Mouse (Mus musculus) ES-E14 (cell line): ENCODE data around the gene Ola1.

Experiments used
- HCFC1 ChIP-seq: IDR thresholded peaks from 2 replicates; pipeline ENCODE4 v1.6.1; 2012; ENCODE audit warnings: low read length, inconsistent platforms, borderline replicate concordance; ENCODE audit not compliant: insufficient read depth
- MAFK ChIP-seq: IDR thresholded peaks from 2 replicates; pipeline ENCODE4 v1.6.1; 2014; ENCODE audit warnings: mild to moderate bottlenecking, low read depth, low read length, inconsistent platforms; ENCODE audit not compliant: insufficient read depth
- ZNF384 ChIP-seq: IDR thresholded peaks from 2 replicates; pipeline ENCODE4 v1.6.1; 2012; ENCODE audit warnings: low read depth, low read length, inconsistent platforms

DNA sequence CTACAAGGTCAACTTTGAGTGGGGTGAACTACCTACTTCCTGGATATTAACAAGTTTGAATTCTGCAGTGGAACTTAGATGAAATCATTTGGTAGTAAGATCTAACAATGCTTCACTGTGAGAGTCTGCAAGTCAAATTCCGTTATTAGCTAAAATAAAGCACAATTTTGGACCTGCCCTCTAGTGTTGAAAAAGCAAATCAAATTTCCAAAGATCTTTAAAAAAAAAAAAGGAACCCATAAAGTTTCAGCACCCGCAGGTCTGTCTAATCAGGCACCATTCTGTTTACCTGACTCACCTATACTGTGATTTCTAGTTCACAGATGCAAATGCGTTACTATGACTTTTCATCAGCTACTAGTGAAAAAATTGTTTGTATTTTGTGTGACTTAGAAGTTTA is 122.2 kb downstream of the Ola1 start:
- TF ChIP-seq HCFC1 (no peak), ZNF384 (no peak), MAFK (no peak)
